Mouse (Mus musculus): Measurements from ENCODE around the gene Zbtb46.

Gene Zbtb46

GRCm38 (mm10) chr2:181463008-181463738, 3.9 kb upstream of the Zbtb46 start:
- DNase-seq (ENCODE audit: low spot score) = peak; percentile 78

DNA sequence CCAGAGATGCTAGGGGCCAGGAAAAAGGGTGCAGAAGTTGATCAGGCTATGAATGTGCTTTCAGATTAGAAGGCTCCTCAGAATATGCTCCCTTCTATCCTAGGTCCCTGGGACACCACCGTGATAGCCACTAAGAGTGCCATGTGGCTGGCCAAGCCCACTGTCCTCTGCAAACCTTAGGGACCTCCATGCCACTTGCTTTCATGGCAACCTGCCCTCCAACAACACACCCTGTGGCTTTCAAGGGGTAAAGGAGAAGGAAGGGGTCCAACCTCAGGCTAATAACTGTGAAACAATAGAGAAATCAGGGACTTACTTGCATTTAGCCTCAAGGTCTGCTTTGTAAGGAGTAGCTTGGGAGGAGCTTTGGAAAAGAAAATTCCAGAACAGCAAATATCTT, 3.4 kb upstream of the Zbtb46 start:
- DNase-seq (ENCODE audit: low spot score) = no peak

- no peak for DNase-seq (ENCODE audit: low spot score)
Observed at GRCm38 (mm10) chr2:181461536-181462100, 2.4 kb upstream of the Zbtb46 start.

GRCm38 (mm10) chr2:181459673-181460621, 721 bp upstream of the Zbtb46 start:
- peak; percentile 77 for DNase-seq (ENCODE audit: low spot score)

DNA sequence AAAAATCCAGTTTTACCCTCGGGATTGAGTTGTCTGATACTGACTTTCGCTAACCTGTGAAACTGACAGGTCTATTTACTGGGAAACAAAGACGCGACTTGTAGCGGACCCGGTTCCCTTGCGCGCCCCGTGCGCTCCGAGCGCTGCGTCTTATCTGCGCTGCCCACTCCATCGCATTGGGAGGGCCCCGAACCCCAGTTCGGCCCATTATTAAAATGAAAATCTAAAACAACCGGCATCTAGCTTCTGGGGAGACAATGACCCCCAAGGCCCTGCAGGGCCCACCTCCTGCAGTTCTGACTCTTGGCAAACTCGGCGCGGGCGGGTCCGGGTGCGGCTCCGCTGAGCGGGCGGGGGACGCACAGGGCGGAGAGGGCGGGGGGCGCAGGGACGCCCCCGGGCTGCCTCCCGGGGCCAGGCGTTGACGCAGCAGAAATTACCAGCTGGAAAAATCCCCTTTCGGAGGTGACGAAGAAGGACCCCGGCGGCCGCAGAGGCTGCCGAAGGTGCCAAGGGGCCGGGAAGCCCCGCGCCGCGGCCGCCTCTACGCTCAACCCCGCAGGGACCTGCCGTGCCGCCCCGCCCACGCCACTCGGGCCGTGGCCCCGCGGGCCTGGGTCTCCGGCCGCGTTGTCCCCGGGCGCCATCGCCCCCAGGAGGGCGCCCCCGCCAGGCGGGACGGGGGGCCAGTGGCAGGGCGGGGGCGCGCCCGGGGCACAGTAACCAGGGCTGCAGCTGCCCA, 644 bp downstream of the Zbtb46 start:
- no peak for DNase-seq (ENCODE audit: low spot score)

- no peak for DNase-seq (ENCODE audit: low spot score)
Observed at GRCm38 (mm10) chr2:181457831-181458230, 1.4 kb downstream of the Zbtb46 start.

DNA sequence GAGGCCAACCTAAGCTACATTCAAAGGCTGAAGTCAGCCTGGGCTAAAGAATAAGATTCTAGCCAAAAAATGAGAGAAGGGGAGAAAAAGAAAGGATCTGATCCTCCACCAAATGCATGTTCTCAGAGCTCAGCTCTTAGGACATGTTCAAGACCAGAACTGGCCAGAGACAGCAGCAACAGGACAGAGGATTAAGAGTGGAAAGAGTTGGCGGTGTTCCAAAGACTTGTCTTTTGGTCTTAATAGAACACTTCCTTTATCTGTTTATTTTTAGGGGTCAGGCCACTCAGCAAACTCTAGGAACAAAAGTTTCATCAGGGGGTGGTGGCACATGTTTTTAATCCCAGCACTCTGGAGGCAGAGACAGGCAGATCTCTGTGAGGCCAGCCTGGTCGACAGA, 3.3 kb downstream of the Zbtb46 start:
- no peak for DNase-seq (ENCODE audit: low spot score)

GRCm38 (mm10) chr2:181453274-181453673, 6.0 kb downstream of the Zbtb46 start:
- no peak for DNase-seq (ENCODE audit: low spot score)

- no peak for DNase-seq (ENCODE audit: low spot score)
Observed at GRCm38 (mm10) chr2:181452181-181452580, 7.0 kb downstream of the Zbtb46 start.

- no peak for DNase-seq (ENCODE audit: low spot score)
Observed at GRCm38 (mm10) chr2:181443016-181443415, 16.2 kb downstream of the Zbtb46 start.

DNA sequence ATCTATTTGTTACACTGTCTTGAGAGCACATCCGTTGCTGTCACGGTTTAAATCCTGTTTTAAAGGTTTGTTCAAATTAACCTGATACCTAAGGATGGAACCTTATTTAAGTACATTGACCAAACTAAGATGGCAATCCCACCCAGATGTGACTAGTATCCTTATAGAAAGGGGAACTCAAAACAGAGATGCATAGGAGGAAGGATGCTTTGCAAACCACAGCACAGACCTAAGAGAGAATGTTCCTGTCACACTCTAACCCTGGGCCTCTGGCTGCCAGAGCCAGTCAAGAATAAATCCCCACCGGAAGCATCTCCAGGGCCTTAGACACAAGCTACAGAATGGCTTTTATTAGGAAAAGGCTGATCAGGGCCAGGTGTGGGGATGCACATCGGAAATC, 21.1 kb downstream of the Zbtb46 start:
- no peak for DNase-seq (ENCODE audit: low spot score)

- no peak for DNase-seq (ENCODE audit: low spot score)
Observed at GRCm38 (mm10) chr2:181436246-181436645, 23.0 kb downstream of the Zbtb46 start.

- DNase-seq (ENCODE audit: low spot score) = no peak
Observed at GRCm38 (mm10) chr2:181423834-181424233, 35.4 kb downstream of the Zbtb46 start.

DNA sequence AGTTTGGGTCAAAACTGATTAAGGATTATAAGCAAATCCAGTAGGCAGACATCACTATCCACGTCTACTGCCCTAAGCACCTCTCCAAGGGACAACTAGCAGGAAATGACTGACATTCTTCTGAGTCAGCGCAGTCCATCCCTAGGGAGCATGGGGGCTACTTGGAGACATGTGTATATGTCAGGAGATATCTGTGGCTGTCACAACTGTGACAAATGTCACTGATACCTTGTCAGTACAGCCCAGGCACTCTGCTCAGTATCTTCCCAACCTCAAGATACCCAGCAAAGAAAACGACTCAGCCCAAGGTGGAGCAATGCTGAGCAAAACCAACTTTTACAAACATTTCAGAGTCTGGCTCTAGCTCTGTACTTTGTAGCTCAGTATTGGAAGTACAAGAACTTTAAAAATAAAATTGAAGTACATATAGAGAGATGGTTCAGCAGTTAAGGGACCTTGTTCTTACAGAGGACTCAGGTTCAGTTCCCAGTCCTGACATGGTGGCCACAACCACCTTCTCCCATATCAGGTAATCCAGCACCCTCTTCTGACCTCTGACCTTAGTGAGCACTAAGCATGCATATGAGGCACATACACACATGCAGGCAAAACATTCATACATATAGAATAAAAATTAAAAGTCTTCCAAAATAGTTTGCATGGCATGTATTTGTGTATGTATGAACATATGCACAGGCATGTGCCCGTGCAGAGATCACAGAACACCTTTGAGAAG, 38.2 kb downstream of the Zbtb46 start:
- no peak for DNase-seq (ENCODE audit: low spot score)

DNA sequence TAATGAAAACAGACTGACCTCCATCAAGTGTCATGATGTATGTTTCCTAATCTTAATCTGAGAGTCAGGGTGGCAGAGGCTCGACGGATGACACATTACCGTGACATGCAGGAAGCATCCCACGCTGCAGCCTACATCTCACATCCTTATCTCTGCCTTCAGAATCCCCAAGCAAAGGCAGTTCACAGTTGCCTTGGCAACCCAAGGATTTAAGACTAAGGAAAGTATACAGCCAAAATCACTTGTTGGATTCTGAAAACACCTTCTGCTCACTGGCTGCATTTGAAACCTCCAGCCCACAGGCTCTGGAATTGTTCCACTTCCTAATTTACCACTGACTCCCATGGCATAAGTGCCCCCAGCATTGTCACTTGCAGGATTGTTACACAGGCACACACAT, 38.8 kb downstream of the Zbtb46 start:
- no peak for DNase-seq (ENCODE audit: low spot score)

DNA sequence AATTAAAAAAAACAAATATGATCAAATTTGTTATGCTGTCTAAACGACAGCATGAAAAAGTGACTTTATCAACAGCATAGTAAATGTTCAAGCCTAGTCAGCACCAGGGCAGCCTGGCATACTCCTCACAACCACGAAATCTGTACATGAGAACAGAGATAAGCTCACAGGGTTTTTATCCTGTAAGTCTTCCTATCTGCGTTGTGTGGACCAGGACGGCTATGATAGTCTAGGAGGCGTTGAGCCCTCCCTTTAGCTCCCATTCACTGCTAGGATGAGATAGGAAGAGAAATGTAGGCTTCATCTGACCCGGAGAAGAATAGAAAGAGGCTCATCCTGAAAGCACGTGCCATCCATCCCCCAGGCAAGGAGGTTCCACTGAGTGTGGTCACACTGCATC, 39.9 kb downstream of the Zbtb46 start:
- DNase-seq (ENCODE audit: low spot score) = no peak

DNA sequence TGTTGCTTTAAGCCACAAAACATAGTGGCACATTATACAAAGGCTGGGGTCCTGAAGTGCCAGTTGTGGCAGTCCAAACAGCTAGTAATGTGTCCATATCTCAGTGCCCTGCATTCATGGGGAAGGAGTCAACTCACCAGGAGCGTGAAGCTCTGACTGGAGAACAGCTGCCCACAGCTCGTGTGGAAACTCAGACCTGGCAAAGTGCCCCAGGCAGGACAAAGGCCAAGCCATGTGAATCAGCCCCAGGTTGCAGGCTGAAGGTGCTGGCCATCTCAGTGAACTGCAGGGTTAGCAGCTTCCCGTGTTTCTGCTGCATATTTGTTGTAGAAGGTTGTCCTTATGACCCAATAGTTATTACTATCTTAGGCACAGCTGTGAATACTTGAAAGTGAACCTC, 43.3 kb downstream of the Zbtb46 start:
- no peak for DNase-seq (ENCODE audit: low spot score)

GRCm38 (mm10) chr2:181413141-181413540, 46.1 kb downstream of the Zbtb46 start:
- no peak for DNase-seq (ENCODE audit: low spot score)

DNA sequence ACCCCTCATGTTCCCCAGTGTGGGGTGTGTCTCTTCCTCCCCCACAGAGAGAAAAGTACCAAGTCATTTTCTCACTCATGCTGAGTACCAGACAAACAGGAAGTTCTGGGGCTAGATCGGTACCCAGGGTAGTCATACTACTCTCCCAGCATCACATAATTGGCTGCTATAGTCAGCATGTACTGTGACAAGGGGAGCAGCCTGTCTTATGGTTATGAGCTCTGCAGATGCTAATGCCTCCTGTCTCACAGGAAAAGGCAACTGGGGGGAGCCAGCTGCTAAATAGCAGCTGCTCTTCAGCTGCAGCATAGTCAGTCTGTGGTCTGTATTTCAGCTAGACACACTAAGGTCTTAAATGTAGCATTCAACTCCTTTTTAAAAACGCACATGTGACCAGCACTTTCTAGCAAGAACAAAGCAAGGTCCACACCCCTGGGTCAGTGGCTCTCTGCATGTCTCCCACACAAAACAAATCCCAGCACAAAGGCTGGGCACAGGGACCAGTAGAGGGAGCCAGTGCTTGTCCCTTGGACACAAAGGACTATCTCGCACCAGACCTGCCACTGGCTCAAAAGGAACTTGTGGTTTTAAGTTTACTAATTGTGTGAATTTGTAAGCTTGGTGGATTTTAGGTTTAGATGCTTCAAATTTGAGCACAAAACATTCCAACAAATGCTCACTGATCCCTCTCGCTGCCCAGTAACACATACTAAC, 48.3 kb downstream of the Zbtb46 start:
- DNase-seq (ENCODE audit: low spot score) = peak; percentile 64

GRCm38 (mm10) chr2:181409643-181410042, 49.6 kb downstream of the Zbtb46 start:
- no peak for DNase-seq (ENCODE audit: low spot score)

- DNase-seq (ENCODE audit: low spot score) = no peak
Observed at GRCm38 (mm10) chr2:181403722-181404121, 55.5 kb downstream of the Zbtb46 start.
